Mouse (Mus musculus): ENCODE data around the gene Pnpla3.

Gene Pnpla3

DNA sequence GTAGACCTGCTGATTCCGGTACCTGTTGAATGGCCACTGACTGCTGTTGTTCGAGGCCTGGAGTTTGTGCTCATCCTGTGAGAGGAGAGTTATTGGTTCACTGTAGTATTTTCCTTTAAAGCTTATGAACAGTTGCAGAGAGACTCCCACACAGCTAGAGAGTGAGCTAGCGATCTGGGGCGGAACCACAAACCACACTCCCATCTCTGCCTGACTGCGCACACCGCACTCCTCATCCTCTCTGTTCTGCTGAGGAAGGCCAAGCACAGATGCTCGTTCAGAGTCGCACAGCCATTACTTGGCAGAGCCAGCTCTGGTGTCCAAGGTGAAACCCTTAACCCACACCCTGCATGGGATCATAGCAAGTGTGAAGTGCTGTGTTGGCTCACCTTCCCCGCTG lies 11.1 kb downstream of the Pnpla3 start:
- no peak for DNase-seq (ENCODE audit: low spot score)

DNA sequence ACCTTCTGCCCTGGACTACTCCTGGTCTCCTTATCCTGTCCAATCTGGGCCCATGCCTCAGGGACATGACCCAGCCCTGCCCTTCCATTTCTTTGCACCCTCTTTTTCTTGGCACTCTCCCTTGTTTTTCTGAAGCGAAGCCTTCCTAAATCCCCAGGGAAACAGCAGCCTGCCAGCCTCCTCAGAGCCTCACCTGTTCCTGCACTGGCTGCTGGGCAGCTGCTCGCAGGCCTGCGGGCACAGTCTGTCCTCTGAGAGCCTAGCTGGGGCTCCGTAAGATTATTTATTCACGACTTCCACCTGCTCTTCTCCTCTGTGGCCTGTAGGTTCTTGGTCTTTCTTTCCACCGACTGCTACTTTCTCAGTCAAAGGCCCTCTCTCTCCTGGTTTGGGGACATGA lies 14.4 kb downstream of the Pnpla3 start:
- DNase-seq (ENCODE audit: low spot score), result no peak

DNA sequence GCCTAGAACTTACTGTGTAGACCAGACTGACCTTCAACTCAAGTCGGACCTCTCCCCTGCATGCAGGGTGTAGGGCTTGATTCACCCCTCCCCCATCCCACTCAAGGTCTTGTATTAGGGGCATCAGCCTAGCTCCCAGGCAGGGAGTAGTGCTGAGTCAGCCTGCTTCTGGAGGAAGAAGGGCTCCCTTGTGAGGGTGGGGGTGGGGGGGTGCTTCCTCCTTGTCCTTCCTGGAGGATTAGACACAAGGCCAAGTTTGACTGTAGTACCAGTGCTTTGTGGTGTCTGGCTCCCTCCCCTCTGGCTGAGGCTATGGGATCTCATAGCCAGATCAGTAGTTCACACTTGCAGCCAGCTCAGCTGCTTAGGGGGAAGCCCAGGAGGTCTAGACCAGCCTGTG lies 16.3 kb downstream of the Pnpla3 start:
- no peak for DNase-seq (ENCODE audit: low spot score)

DNA sequence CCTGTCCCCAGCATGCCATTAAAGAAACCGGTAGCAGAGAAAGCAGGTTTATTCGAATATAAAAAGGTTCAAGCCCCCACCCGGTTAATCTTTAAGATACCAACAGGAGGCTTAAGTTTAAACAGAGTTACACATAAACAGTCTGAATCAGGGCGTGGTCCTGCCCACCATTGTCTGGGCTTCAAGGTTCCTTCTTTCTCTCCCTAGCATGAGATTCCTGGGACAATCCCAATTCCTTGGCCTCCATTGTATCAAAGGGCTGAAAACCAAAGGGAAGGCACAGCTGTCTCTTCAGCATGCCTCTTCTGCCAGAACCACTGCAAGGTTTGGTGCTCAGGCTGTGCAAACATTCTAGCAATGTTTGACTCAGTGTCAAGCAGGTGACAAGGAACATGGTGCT lies 18.6 kb downstream of the Pnpla3 start:
- DNase-seq (ENCODE audit: low spot score), result no peak

DNA sequence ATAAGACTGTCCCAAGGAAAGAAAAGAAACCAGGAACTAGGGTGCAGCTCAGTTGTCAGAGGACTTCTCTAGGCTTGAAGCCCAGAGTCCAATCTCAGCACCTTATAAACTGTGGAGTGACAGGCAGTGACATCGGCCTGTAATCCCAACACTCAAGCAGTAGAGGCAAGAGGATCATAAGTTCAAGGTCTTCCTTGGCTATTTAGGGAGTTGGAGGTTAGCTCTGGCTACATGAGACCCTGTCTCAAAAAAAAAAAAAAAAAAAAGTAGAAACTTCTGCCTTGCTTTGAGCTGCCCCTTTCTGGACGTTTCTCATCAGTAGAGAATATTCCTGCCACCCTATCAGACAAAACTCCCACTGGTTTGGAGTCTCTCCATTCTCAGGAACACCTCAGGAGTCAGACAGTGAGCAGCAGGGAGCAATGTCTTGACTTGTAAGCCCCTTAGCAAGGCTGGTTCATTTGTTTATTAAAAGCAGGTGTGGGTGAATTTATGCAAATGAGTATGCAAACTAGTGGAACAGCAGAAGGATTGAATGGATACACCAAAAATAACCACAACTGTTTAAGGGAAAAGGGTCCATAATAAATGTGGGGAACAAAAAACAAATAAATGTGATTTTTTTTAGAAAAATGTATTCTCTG lies 21.4 kb downstream of the Pnpla3 start:
- DNase-seq (ENCODE audit: low spot score), result no peak

DNA sequence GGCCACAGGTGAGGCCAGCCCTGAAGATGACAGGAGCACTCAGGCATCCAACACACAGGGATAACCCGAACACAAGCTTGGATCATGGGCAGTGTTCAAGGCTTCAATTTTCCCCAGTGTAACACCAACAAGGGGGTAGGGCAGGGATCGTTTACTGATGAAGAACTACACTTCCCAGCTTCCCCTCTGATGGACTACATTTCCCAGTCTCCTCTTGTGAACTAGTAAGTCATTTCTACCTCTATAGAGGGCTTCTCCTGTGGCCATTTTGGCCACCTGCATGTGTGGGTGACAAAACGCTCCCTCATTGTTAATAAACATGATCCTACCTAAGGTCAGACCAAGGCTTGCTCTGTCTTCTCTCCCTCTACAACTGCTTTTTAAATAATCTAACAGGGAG lies 22.2 kb downstream of the Pnpla3 start:
- no peak for DNase-seq (ENCODE audit: low spot score)

DNA sequence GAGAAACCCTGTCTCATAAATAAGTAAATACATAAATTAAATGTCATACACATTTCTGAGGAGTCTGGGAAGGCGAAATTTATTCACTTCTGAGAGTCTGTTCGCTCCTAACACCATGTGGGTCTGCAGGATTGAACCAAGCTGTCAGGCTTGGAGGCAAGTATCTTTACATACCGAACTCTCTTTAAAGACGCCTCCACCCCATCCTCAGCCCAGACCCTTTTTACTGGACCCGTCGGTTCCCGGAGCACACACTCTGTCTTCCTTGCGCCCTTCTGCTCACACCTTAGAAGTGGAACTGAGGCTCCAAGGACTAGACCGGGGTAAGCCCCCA lies 24.1 kb downstream of the Pnpla3 start:
- DNase-seq (ENCODE audit: low spot score), result no peak

DNA sequence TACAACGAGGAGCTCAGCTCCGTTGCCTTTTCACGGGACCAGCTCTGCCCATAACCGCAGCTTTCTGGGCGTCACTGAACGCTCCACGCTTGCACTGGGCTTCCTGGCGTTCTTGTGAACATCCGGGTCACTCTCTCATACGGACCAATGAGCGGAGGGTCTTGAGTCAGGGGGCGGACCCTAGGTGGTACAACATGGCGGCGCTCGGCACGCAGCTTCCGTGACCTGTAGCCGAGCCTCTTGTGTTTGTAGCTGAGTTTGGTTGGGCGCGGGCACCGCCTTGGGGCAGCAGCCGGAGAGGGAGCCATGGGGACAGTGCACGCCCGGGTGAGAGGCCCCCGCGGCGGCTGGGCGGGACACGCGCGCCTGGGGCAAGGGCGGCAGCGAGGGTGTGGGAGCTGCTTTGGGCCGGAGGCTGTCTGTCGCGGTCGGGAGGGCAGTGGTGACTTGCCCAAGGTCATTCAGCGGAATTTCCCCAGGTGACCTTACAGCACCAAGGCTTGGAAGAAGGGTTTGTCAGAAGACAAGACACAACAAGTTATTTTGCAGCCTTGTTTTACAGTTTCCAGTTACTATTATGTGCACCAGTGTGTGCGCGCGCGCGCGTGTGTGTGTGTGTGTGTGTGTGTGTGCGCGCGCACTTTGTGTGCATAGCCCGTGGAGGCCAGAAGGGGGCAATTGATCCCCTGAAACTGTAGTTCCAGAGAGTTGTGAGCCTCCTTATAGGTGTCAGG lies 24.6 kb downstream of the Pnpla3 start, which contains the start of gene Samm50:
TSS of gene Samm50 (plus strand) at position 184 of the 734 bp plus-strand sequence.
- peak; percentile 79 for DNase-seq (ENCODE audit: low spot score)

DNA sequence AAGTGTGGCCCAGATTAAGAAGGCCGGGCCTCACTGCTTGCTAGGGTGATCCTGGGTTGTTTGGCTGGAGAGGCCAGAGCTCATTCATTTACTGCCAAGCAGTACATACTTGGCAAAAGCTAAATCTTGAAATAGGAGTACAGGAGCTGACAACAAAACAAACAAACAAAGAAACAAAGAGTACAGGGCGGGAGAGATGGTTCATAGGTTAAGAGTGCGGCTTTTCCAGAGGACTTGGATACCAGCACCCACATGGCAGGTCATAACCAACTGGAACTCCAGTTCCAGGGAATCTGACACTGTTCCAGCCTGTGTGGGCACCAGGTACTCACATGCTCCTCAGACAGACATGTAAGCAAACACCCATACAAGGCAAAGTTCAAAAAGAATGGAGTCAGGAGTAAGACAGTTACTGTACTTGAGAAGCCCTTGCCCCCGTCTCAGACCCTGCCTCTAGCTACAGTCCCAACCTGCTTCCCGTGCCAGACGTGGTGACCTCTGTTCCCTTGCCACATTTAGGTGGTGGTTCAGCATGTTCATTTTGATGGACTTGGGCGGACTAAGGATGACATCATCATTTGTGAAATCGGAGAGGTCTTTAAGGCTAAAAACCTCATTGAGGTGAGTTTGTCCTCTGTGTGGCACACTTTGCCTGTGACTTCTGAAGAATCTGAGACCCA lies 29.0 kb downstream of the Pnpla3 start:
- DNase-seq (ENCODE audit: low spot score), result no peak

DNA sequence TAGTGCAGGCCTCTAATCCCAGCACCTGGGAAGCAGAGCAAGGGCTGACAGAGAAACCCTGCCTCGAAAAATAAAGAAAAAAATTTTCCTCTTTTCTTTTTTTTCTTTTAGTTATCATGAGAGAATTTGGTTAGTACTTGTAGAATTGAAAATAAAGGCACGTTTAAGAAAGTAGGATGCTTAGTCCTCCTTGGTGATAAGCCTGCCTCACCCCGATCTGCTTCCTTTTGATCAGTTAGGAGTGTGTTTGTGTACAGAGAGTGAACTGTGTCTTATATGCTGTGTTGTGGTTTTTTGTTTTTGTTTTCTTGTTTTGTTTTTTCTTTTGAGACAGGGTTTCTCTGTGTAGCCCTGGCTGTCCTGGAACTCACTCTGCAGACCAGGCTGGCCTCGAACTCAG lies 39.7 kb downstream of the Pnpla3 start:
- no peak for DNase-seq (ENCODE audit: low spot score)

DNA sequence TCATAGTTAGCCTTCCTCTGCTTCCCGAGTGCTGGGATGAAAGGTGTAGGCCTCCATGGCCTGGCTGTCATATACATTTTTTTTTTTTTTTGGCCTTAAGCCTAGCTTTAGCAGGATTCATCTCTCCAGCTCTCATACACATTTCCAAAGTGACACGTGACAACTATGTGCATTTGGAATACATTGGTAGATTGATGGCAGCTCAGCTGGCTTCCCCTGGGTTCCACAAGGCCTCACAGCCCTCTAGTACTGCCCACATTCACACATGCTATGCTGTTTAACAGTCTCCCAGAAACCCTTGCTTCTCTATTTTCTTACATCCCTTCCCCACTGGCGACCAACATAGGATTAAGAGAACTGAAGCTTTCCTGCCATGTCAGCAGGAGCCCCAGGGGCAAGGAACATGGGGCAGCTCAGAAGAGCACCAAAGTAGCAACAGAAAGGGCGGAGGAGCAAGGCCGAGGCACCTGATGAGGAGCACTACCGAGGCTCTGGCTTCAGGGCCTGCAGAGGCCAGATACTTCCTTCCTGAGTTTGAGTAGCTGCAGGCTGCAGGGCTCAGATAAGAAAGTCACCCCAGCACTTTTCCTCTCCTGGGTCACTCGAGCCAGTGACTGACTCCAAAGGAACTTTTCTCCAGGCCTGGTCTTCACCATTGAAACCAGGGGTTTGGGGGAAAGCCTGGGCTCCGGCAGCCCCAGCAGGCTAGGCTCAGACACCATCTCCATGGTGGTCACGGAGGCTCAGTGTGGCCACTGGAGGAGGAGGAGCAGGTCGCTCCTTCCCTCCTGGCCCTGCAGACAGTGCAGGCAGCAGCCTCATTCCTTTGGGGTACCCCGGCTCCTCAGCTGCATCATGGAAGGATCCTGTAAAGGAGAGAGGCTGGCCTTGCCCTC lies 42.1 kb downstream of the Pnpla3 start:
- no peak for DNase-seq (ENCODE audit: low spot score)

DNA sequence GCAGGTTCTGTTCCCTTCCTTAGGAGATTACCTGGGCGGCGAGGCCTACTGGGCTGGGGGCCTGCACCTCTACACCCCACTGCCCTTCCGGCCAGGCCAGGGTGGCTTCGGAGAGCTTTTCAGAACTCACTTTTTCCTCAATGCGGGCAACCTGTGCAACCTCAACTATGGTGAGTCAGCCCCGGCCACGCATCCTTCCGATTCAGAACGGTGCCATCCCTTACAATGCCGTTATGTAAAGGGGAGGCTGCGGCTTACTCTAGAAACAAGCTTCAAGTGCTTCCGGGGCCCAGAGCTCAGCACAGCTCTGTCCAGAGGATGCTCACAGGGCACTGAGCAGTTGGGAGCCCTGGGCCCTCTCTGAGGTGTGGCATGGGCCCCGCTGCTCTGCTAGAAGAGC lies 42.8 kb downstream of the Pnpla3 start:
- no peak for DNase-seq (ENCODE audit: low spot score)

DNA sequence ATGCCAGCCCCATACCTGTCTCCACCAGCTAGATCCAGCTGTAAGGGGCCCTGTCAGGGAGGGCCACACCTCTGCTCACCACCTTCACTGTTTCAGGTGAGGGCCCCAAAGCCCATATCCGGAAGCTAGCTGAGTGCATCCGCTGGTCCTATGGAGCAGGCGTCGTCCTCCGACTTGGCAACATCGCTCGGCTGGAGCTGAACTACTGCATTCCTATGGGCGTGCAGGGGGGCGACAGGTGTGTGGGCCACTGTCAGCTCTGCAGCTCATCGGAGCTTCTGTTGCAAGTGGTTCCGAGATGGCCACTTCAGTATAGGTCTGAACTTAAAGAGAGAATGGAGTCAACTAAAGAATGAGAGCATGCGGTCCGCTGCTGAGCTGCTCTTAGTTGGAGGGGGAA lies 43.3 kb downstream of the Pnpla3 start:
- no peak for DNase-seq (ENCODE audit: low spot score)

DNA sequence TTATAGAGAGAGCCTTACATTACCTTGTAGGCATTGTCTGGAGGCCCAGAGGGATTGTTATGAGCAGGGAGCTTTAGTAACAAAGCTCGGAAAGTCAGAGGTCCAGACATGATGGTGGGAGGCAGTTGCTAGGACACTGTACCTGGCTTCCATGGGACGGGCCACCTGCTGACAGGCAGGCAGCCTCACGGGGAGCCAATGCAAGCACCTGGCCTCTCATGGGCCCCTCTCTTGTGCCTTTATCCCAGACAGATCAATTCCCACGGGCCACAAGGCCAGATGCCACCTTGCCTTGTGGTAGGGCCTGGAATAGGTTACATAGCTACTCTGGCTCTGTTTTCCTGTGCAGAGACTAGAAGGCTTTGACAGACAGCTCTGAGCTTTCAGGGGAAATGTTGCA lies 43.9 kb downstream of the Pnpla3 start:
- DNase-seq (ENCODE audit: low spot score), result no peak

DNA sequence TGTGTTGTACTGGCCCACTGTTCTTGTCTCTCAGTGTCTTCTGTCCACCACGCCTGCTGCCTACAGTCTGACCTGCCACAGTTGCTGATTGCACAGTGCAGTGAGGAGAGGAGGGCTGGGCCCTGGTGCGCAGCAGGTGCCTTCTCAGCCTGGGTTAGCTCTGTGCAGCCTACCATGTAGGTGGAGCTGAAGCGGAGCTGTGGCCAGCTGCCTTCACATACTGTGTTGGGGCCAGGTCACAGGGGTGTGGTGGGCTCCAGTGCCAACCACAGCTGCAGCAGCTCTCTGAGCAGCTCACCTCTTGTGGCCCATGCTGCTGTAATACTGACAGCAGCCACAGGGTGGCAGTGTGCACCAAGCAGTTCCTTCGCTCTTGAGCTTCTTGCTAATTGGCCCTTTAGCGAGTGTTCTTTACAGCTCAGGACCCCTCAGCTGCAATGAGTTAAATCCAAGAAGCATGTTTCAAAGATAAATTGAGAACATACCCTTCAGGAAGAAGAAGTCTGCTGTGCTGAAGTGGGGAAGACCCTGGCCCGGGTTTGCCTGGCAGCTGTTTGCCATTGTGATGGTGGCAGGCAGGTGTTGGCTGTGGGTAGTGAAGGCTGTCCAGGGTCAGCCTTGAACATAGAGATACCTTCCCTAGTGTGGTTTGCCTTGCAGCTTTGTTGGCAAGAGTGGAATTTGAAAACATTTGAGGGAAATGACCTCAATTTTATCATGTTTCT lies 44.6 kb downstream of the Pnpla3 start:
- peak; percentile 90 for DNase-seq (ENCODE audit: low spot score)

DNA sequence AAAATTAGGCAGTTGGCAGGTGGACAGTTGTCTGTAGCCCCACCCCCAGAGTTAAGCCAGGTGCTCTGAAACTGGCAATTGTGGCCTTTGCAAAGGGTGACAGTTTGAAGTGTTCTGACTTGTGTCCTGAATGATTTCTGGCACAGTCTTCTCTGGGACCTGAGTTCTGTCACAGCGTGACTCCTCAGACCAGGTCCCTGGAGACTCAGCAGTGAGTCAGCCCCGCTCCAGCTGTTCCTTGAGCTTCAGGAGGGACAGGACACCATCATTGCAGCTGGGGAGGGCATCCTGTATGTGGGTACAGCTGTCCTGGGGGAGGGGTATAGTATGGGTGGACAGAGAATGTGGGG lies 45.1 kb downstream of the Pnpla3 start:
- DNase-seq (ENCODE audit: low spot score), result no peak

DNA sequence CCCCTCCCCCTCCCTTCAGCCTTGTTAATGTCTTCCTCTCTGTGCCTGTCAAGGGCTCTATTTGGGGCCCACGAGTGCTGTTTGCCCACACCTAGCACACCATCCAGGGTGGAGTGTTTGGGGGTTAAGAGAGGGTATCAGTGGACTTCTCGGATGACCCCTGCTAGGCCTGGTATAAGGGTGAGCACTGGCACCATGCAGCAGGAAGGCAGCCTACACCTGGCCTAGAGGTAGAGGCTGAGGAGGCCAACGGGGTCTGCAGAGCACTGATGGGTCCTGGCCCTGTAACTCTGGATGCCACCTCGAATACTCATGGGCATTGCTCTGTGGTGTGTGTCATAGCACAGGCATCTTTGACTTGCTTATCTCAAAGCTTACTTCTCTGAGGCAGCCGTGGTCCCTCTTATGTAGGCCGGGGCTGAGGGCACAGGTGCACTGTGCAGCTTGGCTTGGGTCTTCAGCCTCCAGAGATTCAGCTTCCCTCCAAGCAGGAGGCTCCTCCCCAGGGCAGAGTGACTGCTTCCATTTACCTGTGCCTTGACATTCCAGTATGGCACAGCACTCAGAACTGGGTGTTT lies 45.6 kb downstream of the Pnpla3 start:
- DNase-seq (ENCODE audit: low spot score), result no peak

DNA sequence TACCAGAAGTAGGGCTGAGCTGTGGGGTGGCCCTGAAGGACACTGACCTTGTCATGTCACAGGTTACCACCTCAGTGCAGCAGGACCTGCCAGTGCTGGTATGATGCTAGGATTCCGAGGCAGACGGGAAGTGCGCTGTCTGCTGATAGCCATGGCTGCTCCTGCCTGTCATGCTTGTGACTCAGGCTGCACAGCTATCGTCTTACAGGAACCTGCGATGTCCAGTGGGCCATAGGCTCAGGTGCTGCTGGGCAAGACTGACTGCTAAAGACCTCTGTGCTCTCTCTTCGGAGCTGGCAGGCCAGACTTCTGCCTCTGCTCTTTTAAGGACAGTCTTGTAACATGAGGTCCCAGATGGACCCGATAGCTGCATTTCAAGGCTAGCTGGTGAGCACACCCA lies 46.8 kb downstream of the Pnpla3 start:
- no peak for DNase-seq (ENCODE audit: low spot score)

DNA sequence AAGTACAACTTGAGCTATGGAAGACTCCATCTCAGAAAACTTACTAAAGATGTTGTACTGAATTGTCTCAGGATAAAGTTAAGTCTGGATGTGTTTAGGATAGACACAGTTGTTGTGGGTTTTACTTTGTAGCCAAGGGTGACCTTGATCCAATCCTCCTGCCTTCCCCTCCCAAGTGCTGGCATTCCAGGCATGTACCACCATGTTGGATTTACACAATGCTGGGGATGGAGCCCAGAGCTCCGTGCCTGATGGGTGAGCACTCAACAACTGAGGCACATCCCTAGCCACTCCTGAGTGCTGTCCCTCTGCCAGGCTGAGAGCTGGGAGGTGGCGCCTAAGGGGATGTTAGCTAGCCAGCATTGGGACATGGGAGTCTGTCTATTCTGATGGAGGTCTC lies 47.6 kb downstream of the Pnpla3 start:
- DNase-seq (ENCODE audit: low spot score), result no peak

DNA sequence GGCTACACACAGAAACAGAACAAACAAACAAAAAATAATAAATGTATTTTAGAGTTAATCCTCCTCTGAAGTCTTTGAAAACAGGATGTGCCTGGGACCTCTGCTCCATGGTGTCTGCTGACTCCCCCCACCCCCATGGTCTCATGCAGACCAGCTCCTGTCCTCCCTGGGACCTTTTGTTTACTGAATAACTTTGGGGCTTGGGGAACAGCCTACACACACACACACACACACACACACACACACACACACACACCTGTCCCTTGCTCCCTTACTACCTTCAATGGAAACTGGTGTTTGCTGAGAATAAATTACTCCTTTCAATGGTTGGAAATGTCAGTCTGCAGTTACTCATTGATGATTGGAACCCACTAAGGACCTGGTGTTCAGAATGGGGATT lies 48.4 kb downstream of the Pnpla3 start:
- DNase-seq (ENCODE audit: low spot score), result no peak

DNA sequence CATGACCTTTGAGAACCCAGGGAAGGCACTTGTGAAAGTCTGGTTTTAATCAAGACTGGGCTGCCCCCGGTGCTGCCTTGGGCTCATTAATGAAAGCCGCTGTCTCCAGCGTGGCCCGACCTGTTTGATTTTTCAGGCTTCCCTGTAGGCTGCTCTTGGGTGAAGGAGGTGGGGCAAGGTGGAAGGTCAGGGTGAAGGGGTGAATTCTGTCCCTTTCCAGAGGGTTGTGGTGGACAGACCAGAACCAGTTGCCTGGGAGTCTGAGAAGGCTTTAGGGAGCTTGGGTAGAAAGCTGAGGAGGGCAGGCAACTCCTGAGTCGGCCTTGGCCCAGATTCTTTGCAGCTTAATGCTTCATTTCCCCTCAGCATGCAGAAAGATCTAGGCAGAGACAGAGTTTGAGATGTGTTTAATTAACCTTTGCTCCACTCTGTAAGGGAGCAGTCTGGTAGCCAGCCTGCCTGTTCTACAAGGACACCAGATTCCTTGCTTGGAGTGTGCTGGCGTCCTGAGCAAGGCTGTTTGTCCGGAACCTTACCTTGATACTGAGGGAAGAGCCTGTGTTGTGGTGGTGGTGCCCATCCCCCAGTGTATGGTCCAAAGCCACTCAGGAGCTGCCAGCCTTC lies 48.9 kb downstream of the Pnpla3 start:
- DNase-seq (ENCODE audit: low spot score), result no peak

All from ovary, postnatal 14 days (tissue).